Mouse (Mus musculus): Measurements from ENCODE around the gene Mapk14. TPM values are rescaled to one million over a fixed set of nuclear protein-coding genes. Genes with fewer than 3 reads are reported as not detected.

The Mapk14 gene
- polyA plus RNA-seq, 1 experiment from 2014 or later = 52.5 TPM

DNA sequence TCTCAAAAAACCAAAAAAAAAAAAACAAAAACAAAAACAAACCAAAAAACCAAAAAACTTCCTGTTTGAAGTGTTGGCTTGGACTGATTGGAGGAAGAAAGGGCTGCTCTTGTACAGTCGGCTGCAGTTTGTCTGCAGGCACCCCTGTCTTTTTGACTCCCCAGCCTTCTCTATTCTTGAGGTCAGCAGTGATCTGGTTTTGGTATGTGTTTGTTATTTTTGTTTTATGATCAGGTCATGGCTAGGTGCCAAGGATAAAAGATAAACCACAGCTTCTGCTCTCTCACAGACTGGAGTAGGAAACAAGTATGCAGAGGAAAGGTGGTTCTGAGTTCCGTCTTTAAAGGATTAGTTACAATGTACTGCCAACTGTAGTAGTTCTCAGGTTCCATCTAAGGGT lies 11.5 kb downstream of the Mapk14 start:
- no peak overlapping the region for H3K4me3 ChIP-seq (ENCODE audit: low read depth, low read length)
- H3K4me2 ChIP-seq (ENCODE audit: low read depth) = no peak overlapping the region
- H3K27ac ChIP-seq (ENCODE audit: low read depth, low read length) = no peak overlapping the region
- H3K9ac ChIP-seq (ENCODE audit: low read length) = no peak overlapping the region
- ATAC-seq (ENCODE audit: insufficient read depth, low FRiP score, low TSS enrichment) (no peak), DNase-seq (ENCODE audit: low spot score) (no peak)
- peaks cover 7% of the 10 kb centered on the region for H3K4me1 ChIP-seq (ENCODE audit: control insufficient read depth, insufficient read depth, low read length)
- no peaks in the 10 kb centered on the region for H3K27me3 ChIP-seq (ENCODE audit: control insufficient read depth, insufficient read depth, low read length)
- H3K36me3 ChIP-seq (ENCODE audit: control insufficient read depth, insufficient read depth, low read length) = no peaks in the 10 kb centered on the region
- H3K9me3 ChIP-seq (ENCODE audit: control insufficient read depth, low read length) = no peaks in the 10 kb centered on the region
- 85% methylated on average over 2 of the region's 2 CpGs for WGBS

GRCm38 (mm10) chr17:28706697-28707096 lies 15.6 kb downstream of the Mapk14 start:
- no peak overlapping the region for H3K27ac ChIP-seq (ENCODE audit: low read depth, low read length)
- DNase-seq (ENCODE audit: low spot score) (no peak), ATAC-seq (ENCODE audit: insufficient read depth, low FRiP score, low TSS enrichment) (no peak)
- H3K9ac ChIP-seq (ENCODE audit: low read length) = no peak overlapping the region
- no peak overlapping the region for H3K4me2 ChIP-seq (ENCODE audit: low read depth)
- no peaks in the 10 kb centered on the region for H3K36me3 ChIP-seq (ENCODE audit: control insufficient read depth, insufficient read depth, low read length)
- no peaks in the 10 kb centered on the region for H3K9me3 ChIP-seq (ENCODE audit: control insufficient read depth, low read length)
- no peaks in the 10 kb centered on the region for H3K27me3 ChIP-seq (ENCODE audit: control insufficient read depth, insufficient read depth, low read length)
- H3K4me1 ChIP-seq (ENCODE audit: control insufficient read depth, insufficient read depth, low read length) = no peaks in the 10 kb centered on the region
- 67% methylated on average over 1 of the region's 1 CpGs for WGBS
- no peak overlapping the region for H3K4me3 ChIP-seq (ENCODE audit: low read depth, low read length)

GRCm38 (mm10) chr17:28707136-28707627 lies 16.1 kb downstream of the Mapk14 start:
- DNase-seq (ENCODE audit: low spot score) = no peak
- no peak overlapping the region for H3K9ac ChIP-seq (ENCODE audit: low read length)
- no peak overlapping the region for H3K4me3 ChIP-seq (ENCODE audit: low read depth, low read length)
- no peaks in the 10 kb centered on the region for H3K36me3 ChIP-seq (ENCODE audit: control insufficient read depth, insufficient read depth, low read length)
- no peak overlapping the region for H3K27ac ChIP-seq (ENCODE audit: low read depth, low read length)
- no peaks in the 10 kb centered on the region for H3K4me1 ChIP-seq (ENCODE audit: control insufficient read depth, insufficient read depth, low read length)
- no peak for ATAC-seq (ENCODE audit: insufficient read depth, low FRiP score, low TSS enrichment)
- WGBS = 96% methylated on average over 3 of the region's 3 CpGs
- H3K4me2 ChIP-seq (ENCODE audit: low read depth) = no peak overlapping the region
- H3K27me3 ChIP-seq (ENCODE audit: control insufficient read depth, insufficient read depth, low read length) = no peaks in the 10 kb centered on the region
- no peaks in the 10 kb centered on the region for H3K9me3 ChIP-seq (ENCODE audit: control insufficient read depth, low read length)

DNA sequence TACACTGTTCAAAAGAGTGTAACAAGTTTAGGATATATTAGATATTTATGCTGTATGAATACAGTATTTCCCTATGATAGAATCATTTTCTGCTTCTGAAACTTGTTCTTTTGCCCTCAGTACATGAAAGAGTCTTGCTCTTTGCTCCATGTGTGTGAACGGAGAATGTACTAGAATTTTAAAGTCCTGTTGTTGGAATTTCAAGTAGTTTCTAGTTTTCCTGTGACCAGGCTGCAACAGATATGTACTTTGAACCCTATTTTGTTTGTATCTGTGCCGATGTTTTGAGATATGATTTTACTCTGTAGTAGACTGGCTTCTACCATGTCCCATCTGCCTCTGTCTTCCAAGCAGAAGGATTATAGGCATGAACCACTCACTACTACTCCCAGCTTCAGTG lies 16.7 kb downstream of the Mapk14 start:
- DNase-seq (ENCODE audit: low spot score) = no peak
- Histone ChIP-seq H3K9me3 (ENCODE audit: control insufficient read depth, low read length) (no peaks in the 10 kb centered on the region), H3K9ac (ENCODE audit: low read length) (no peak overlapping the region), H3K4me1 (ENCODE audit: control insufficient read depth, insufficient read depth, low read length) (no peaks in the 10 kb centered on the region), H3K36me3 (ENCODE audit: control insufficient read depth, insufficient read depth, low read length) (no peaks in the 10 kb centered on the region), H3K4me2 (ENCODE audit: low read depth) (no peak overlapping the region), H3K27me3 (ENCODE audit: control insufficient read depth, insufficient read depth, low read length) (no peaks in the 10 kb centered on the region), H3K4me3 (ENCODE audit: low read depth, low read length) (no peak overlapping the region), H3K27ac (ENCODE audit: low read depth, low read length) (no peak overlapping the region)
- WGBS = 90% methylated on average over 2 of the region's 2 CpGs
- no peak for ATAC-seq (ENCODE audit: insufficient read depth, low FRiP score, low TSS enrichment)

GRCm38 (mm10) chr17:28708989-28709388 lies 17.9 kb downstream of the Mapk14 start:
- no peak overlapping the region for H3K9ac ChIP-seq (ENCODE audit: low read length)
- 68% methylated on average over 2 of the region's 2 CpGs for WGBS
- DNase-seq (ENCODE audit: low spot score) = no peak

DNA sequence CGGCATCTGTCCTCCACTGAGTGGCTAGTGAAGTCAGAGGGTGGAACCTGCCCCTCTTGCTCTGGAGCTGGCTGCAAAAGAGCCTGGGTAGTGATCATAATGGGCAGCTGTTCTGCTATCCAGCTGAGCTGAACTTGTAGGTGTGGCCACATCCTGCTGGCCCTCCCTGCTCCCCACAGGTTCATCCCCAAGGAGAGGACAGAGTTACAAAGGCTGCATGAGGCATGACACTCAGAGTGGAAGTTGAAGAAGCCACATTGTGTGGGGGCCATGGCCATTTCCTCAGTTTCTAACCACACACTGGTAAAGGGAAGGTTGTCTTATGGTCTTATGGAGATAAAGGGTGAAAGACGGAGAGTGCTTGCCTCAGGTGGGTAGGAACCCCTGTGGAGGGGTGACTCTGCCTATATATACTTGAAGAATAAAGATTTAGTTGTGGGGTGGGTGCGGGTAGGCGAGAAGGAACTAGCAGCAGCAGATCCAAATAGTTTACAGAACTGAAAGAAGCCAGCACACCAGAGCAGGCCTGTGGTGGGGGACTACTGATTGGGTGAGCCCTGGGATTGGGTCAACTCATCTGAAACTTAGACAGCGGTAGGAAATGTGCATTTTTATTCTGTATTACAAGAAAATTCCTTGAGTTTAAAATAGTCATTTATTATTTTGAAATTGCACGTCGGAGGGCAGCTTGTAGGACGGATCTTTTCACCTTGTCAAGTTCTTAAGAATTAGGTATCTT lies 18.6 kb downstream of the Mapk14 start:
- no peak for DNase-seq (ENCODE audit: low spot score)
- H3K9me3 ChIP-seq (ENCODE audit: control insufficient read depth, low read length) = no peaks in the 10 kb centered on the region
- ATAC-seq (ENCODE audit: insufficient read depth, low FRiP score, low TSS enrichment) = no peak
- no peak overlapping the region for H3K4me3 ChIP-seq (ENCODE audit: low read depth, low read length)
- 87% methylated on average over 8 of the region's 8 CpGs for WGBS
- no peak overlapping the region for H3K27ac ChIP-seq (ENCODE audit: low read depth, low read length)
- no peaks in the 10 kb centered on the region for H3K27me3 ChIP-seq (ENCODE audit: control insufficient read depth, insufficient read depth, low read length)
- H3K36me3 ChIP-seq (ENCODE audit: control insufficient read depth, insufficient read depth, low read length) = 0 out of 2 replicates have a peak, but pooled peaks cover 4% of the 10 kb centered on the region
- no peak overlapping the region for H3K9ac ChIP-seq (ENCODE audit: low read length)
- H3K4me1 ChIP-seq (ENCODE audit: control insufficient read depth, insufficient read depth, low read length) = no peaks in the 10 kb centered on the region
- H3K4me2 ChIP-seq (ENCODE audit: low read depth) = no peak overlapping the region

More at GRCm38 (mm10) chr17:28708989-28709388, 17.9 kb downstream of the Mapk14 start:
- H3K4me1 ChIP-seq (ENCODE audit: control insufficient read depth, insufficient read depth, low read length) = no peaks in the 10 kb centered on the region
- ATAC-seq (ENCODE audit: insufficient read depth, low FRiP score, low TSS enrichment) = no peak
- 0 out of 2 replicates have a peak, but pooled peaks cover under 1% of the 10 kb centered on the region for H3K36me3 ChIP-seq (ENCODE audit: control insufficient read depth, insufficient read depth, low read length)
- no peak overlapping the region for H3K27ac ChIP-seq (ENCODE audit: low read depth, low read length)
- H3K9me3 ChIP-seq (ENCODE audit: control insufficient read depth, low read length) = no peaks in the 10 kb centered on the region
- no peaks in the 10 kb centered on the region for H3K27me3 ChIP-seq (ENCODE audit: control insufficient read depth, insufficient read depth, low read length)
- no peak overlapping the region for H3K4me3 ChIP-seq (ENCODE audit: low read depth, low read length)
- no peak overlapping the region for H3K4me2 ChIP-seq (ENCODE audit: low read depth)

DNA sequence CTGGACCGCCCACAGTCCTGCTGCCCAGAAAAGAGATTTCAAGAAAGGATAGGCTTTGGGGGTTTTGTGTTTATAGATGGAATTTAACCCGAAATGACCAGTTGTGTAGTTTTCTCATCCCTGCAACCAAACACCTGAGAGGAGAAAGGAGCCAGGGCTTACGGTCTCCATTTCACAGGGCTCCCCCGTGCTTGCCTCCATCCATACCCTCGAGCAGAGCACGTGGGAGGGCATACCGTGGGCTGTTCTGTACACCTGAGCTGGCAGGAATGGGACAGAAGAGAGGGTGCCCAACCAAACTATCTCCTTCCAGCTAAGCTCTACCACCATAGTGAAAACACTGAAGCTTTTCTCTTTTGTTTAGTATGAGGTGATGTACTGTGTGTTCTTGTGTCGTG lies 19.2 kb downstream of the Mapk14 start:
- Histone ChIP-seq H3K27me3 (ENCODE audit: control insufficient read depth, insufficient read depth, low read length) (no peaks in the 10 kb centered on the region), H3K27ac (ENCODE audit: low read depth, low read length) (no peak overlapping the region), H3K4me3 (ENCODE audit: low read depth, low read length) (no peak overlapping the region), H3K4me2 (ENCODE audit: low read depth) (no peak overlapping the region), H3K4me1 (ENCODE audit: control insufficient read depth, insufficient read depth, low read length) (no peaks in the 10 kb centered on the region), H3K36me3 (ENCODE audit: control insufficient read depth, insufficient read depth, low read length) (0 out of 2 replicates have a peak, but pooled peaks cover 4% of the 10 kb centered on the region), H3K9ac (ENCODE audit: low read length) (no peak overlapping the region), H3K9me3 (ENCODE audit: control insufficient read depth, low read length) (no peaks in the 10 kb centered on the region)
- DNase-seq (ENCODE audit: low spot score) (no peak), ATAC-seq (ENCODE audit: insufficient read depth, low FRiP score, low TSS enrichment) (no peak)
- 95% methylated on average over 8 of the region's 8 CpGs for WGBS

- no peaks in the 10 kb centered on the region for H3K9me3 ChIP-seq (ENCODE audit: control insufficient read depth, low read length)
- H3K4me2 ChIP-seq (ENCODE audit: low read depth) = no peak overlapping the region
- no peak overlapping the region for H3K4me3 ChIP-seq (ENCODE audit: low read depth, low read length)
- H3K4me1 ChIP-seq (ENCODE audit: control insufficient read depth, insufficient read depth, low read length) = no peaks in the 10 kb centered on the region
- no peak overlapping the region for H3K9ac ChIP-seq (ENCODE audit: low read length)
- 92% methylated on average over 6 of the region's 6 CpGs for WGBS
- H3K36me3 ChIP-seq (ENCODE audit: control insufficient read depth, insufficient read depth, low read length) = peaks cover 6% of the 10 kb centered on the region; the same call in 1 of the 2 replicates
- H3K27me3 ChIP-seq (ENCODE audit: control insufficient read depth, insufficient read depth, low read length) = no peaks in the 10 kb centered on the region
- no peak for ATAC-seq (ENCODE audit: insufficient read depth, low FRiP score, low TSS enrichment)
- no peak for DNase-seq (ENCODE audit: low spot score)
- H3K27ac ChIP-seq (ENCODE audit: low read depth, low read length) = no peak overlapping the region
Measured at GRCm38 (mm10) chr17:28711237-28711636, 20.1 kb downstream of the Mapk14 start.

GRCm38 (mm10) chr17:28712305-28712704 lies 21.2 kb downstream of the Mapk14 start:
- no peak overlapping the region for H3K4me3 ChIP-seq (ENCODE audit: low read depth, low read length)

More at GRCm38 (mm10) chr17:28712305-28712704, 21.2 kb downstream of the Mapk14 start:
- 84% methylated on average over 6 of the region's 6 CpGs for WGBS
- Histone ChIP-seq H3K4me1 (ENCODE audit: control insufficient read depth, insufficient read depth, low read length) (no peaks in the 10 kb centered on the region), H3K27ac (ENCODE audit: low read depth, low read length) (no peak overlapping the region), H3K4me2 (ENCODE audit: low read depth) (no peak overlapping the region), H3K9me3 (ENCODE audit: control insufficient read depth, low read length) (no peaks in the 10 kb centered on the region), H3K9ac (ENCODE audit: low read length) (no peak overlapping the region), H3K27me3 (ENCODE audit: control insufficient read depth, insufficient read depth, low read length) (no peaks in the 10 kb centered on the region), H3K36me3 (ENCODE audit: control insufficient read depth, insufficient read depth, low read length) (peaks cover 6% of the 10 kb centered on the region; the same call in 1 of the 2 replicates)
- ATAC-seq (ENCODE audit: insufficient read depth, low FRiP score, low TSS enrichment) (no peak), DNase-seq (ENCODE audit: low spot score) (no peak)
